Mouse (Mus musculus) olfactory bulb, adult 2 months (tissue): ENCODE measurements around the gene Cntrl.

Experiments
- CTCF ChIP-seq: fragments of 200-500 bp; IDR thresholded peaks from 2 replicates; pipeline ENCODE4 v1.5.1; 2012; ENCODE audit warnings: low read depth, mild to moderate bottlenecking, low read length, moderate library complexity; ENCODE audit not compliant: insufficient read depth
- POLR2A ChIP-seq: fragments of 200-500 bp; IDR thresholded peaks from 2 replicates; pipeline ENCODE4 v1.6.1; 2012; ENCODE audit warnings: mild to moderate bottlenecking, low read depth, low read length, moderate library complexity; ENCODE audit not compliant: insufficient read depth

DNA sequence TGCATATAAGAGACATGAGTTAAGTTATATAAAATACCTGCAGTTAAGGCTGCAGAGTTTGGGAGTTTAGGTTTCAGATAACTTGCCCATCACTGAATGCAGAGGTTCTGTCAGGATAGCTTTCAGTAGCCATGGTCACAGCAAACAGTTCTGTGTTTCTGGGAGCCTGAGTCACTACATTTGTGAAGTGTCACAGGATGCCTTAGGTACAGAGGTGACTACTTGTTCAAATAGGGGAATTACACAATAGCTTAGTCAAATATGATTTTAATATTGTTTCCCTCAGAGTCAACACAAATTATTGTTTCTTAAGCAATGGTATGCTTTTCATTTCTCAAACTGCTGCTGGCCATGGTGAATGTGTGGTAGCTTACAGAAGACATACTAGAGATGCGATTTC, 40.2 kb upstream of the Cntrl start:
- TF ChIP-seq CTCF (no peak), POLR2A (no peak)
